Mouse (Mus musculus) liver, postnatal 0 days (tissue): ENCODE data around the gene Ccdc62.

ENCODE experiments used
- CTCF ChIP-seq: sonication (generic); IDR thresholded peaks from 2 replicates; pipeline ENCODE4 v1.5.1; 2016; ENCODE audit warnings: antibody characterized with exemption, low read depth
- EP300 ChIP-seq: IDR thresholded peaks from 2 replicates; pipeline ENCODE4 v1.6.1; 2016; ENCODE audit warnings: antibody characterized with exemption, low read depth, mild to moderate bottlenecking

DNA sequence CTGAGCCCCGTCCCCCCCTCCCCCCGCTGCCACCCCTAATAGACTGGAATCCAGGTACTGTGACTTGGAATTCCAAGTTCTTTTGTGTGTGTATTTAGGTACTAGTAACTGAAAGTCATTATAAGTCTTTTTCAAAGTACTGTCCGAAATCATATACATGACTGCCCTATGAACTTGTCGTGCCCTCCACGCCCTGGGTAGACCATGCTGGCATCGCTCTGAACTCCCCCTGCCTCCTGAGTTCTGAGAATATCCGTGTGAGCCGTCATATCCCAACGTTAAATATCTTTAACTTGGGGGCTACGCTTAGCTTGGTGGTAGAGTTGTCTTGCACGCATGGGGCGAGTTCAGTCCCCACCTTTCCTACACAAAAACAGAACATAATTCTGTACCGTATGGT, 652 bp downstream of the Ccdc62 start:
- no peak for TF ChIP-seq CTCF
- no peak for TF ChIP-seq EP300
